Mouse (Mus musculus): ENCODE data around the gene Gm49355. TPM values are rescaled to one million over a fixed set of nuclear protein-coding genes. Genes with fewer than 3 reads are reported as not detected.

Gene Gm49355
- total RNA-seq, 1 experiment, result not detected

- in situ Hi-C loops (cut with MboI; ENCODE audit: low sequenced_read_pairs in 2 of 2, unreplicated experiment in 2 of 2), result no loop called here
- H3K9ac ChIP-seq (ENCODE audit: insufficient read depth, low read depth, low read length, poor library complexity, severe bottlenecking), result no peak overlapping the region
- no peak for TF ChIP-seq CHD2 (IDR thresholded peaks at IDR 0.05; ENCODE audit: low read depth, low read length)
- H3K9me3 ChIP-seq (ENCODE audit: control insufficient read depth, insufficient read depth, low read depth, low read length), result no peaks in the 10 kb centered on the region
- DNase-seq (ENCODE audit: low read depth, low spot score), result no peak
- H3K4me3 ChIP-seq (ENCODE audit: insufficient read depth in 1 of 2, low read depth in 1 of 2, low read length in 2 of 2, poor library complexity in 1 of 2, severe bottlenecking in 1 of 2), result peak overlapping the region; percentile 13 to 25; a peak in 2 of 4 replicates
- peaks cover 0 to 5% of the 10 kb centered on the region in 2 experiments; a peak in 1 of 4 replicates for H3K4me1 ChIP-seq (ENCODE audit: control insufficient read depth in 2 of 2, insufficient read depth in 2 of 2, low read length in 2 of 2, poor library complexity in 1 of 2)
- no peaks in the 10 kb centered on the region for H3K36me3 ChIP-seq (ENCODE audit: control insufficient read depth, insufficient read depth, low read length, poor library complexity, severe bottlenecking)
- H3K27ac ChIP-seq (ENCODE audit: insufficient read depth, low read depth, low read length, poor library complexity, severe bottlenecking), result no peak overlapping the region
These were observed 60.4 kb downstream of the Gm49355 start for GRCm38 (mm10) chr14:12344061-12344745.

- Histone ChIP-seq H3K36me3 (ENCODE audit: control insufficient read depth, insufficient read depth, low read length, poor library complexity, severe bottlenecking) (no peaks in the 10 kb centered on the region), H3K9me3 (ENCODE audit: control insufficient read depth, insufficient read depth, low read depth, low read length) (no peaks in the 10 kb centered on the region), H3K4me1 (ENCODE audit: control insufficient read depth in 2 of 2, insufficient read depth in 2 of 2, low read length in 2 of 2, poor library complexity in 1 of 2) (peaks cover 0 to 5% of the 10 kb centered on the region in 2 experiments; a peak in 1 of 4 replicates), H3K4me3 (ENCODE audit: insufficient read depth in 1 of 2, low read depth in 1 of 2, low read length in 2 of 2, poor library complexity in 1 of 2, severe bottlenecking in 1 of 2) (peak overlapping the region; percentile 13 to 25; a peak in 2 of 4 replicates), H3K9ac (ENCODE audit: insufficient read depth, low read depth, low read length, poor library complexity, severe bottlenecking) (no peak overlapping the region), H3K27ac (ENCODE audit: insufficient read depth, low read depth, low read length, poor library complexity, severe bottlenecking) (no peak overlapping the region)
- no peak for TF ChIP-seq ZNF384 (IDR thresholded peaks at IDR 0.05; ENCODE audit: low read depth, low read length)
- TF ChIP-seq MAFK (IDR thresholded peaks at IDR 0.05; ENCODE audit: insufficient read depth, low read depth, low read length), result no peak
- TF ChIP-seq CHD2 (IDR thresholded peaks at IDR 0.05; ENCODE audit: low read depth, low read length), result no peak
- TF ChIP-seq ZC3H11A (IDR thresholded peaks at IDR 0.05; ENCODE audit: borderline replicate concordance, low read depth, low read length), result no peak
- no peak for TF ChIP-seq HCFC1 (IDR thresholded peaks at IDR 0.05; ENCODE audit: borderline replicate concordance, insufficient read depth, low read length)
- no peak for DNase-seq (ENCODE audit: low read depth, low spot score)
- in situ Hi-C loops (cut with MboI; ENCODE audit: low sequenced_read_pairs in 2 of 2, unreplicated experiment in 2 of 2), result no loop called here
These were observed 61.0 kb downstream of the Gm49355 start for GRCm38 (mm10) chr14:12344746-12345240.

- Histone ChIP-seq H3K9ac (ENCODE audit: insufficient read depth, low read depth, low read length, poor library complexity, severe bottlenecking) (no peak overlapping the region; the same call in 1 of the 2 replicates), H3K27ac (ENCODE audit: insufficient read depth, low read depth, low read length, poor library complexity, severe bottlenecking) (no peak overlapping the region), H3K4me3 (ENCODE audit: insufficient read depth in 1 of 2, low read depth in 1 of 2, low read length in 2 of 2, poor library complexity in 1 of 2, severe bottlenecking in 1 of 2) (peak overlapping the region; percentile 25 to 44; a peak in 2 of 4 replicates), H3K36me3 (ENCODE audit: control insufficient read depth, insufficient read depth, low read length, poor library complexity, severe bottlenecking) (no peaks in the 10 kb centered on the region), H3K4me1 (ENCODE audit: control insufficient read depth in 2 of 2, insufficient read depth in 2 of 2, low read length in 2 of 2, poor library complexity in 1 of 2) (peaks cover 0 to 5% of the 10 kb centered on the region in 2 experiments; a peak in 1 of 4 replicates), H3K9me3 (ENCODE audit: control insufficient read depth, insufficient read depth, low read depth, low read length) (no peaks in the 10 kb centered on the region)
- no peak for DNase-seq (ENCODE audit: low read depth, low spot score)
- in situ Hi-C loops (cut with MboI; ENCODE audit: low sequenced_read_pairs in 2 of 2, unreplicated experiment in 2 of 2), result no loop called here
- TF ChIP-seq HCFC1 (IDR thresholded peaks at IDR 0.05; ENCODE audit: borderline replicate concordance, insufficient read depth, low read length), result no peak
- TF ChIP-seq ZNF384 (IDR thresholded peaks at IDR 0.05; ENCODE audit: low read depth, low read length), result no peak
- TF ChIP-seq CHD2 (IDR thresholded peaks at IDR 0.05; ENCODE audit: low read depth, low read length), result no peak
- no peak for TF ChIP-seq ZC3H11A (IDR thresholded peaks at IDR 0.05; ENCODE audit: borderline replicate concordance, low read depth, low read length)
- TF ChIP-seq MAFK (IDR thresholded peaks at IDR 0.05; ENCODE audit: insufficient read depth, low read depth, low read length), result no peak
These were observed 61.6 kb downstream of the Gm49355 start for GRCm38 (mm10) chr14:12345241-12345921.

GRCm38 (mm10) chr14:12346011-12346864 lies 62.5 kb downstream of the Gm49355 start:
- no peak for TF ChIP-seq MAFK (IDR thresholded peaks at IDR 0.05; ENCODE audit: insufficient read depth, low read depth, low read length)
- no peak for TF ChIP-seq ZC3H11A (IDR thresholded peaks at IDR 0.05; ENCODE audit: borderline replicate concordance, low read depth, low read length)
- no peak for TF ChIP-seq HCFC1 (IDR thresholded peaks at IDR 0.05; ENCODE audit: borderline replicate concordance, insufficient read depth, low read length)
- no peak for TF ChIP-seq CHD2 (IDR thresholded peaks at IDR 0.05; ENCODE audit: low read depth, low read length)
- no peak for TF ChIP-seq ZNF384 (IDR thresholded peaks at IDR 0.05; ENCODE audit: low read depth, low read length)
- no peaks in the 10 kb centered on the region for H3K9me3 ChIP-seq (ENCODE audit: control insufficient read depth, insufficient read depth, low read depth, low read length)
- no peaks in the 10 kb centered on the region for H3K36me3 ChIP-seq (ENCODE audit: control insufficient read depth, insufficient read depth, low read length, poor library complexity, severe bottlenecking)
- no peak for DNase-seq (ENCODE audit: low read depth, low spot score)
- no peak overlapping the region; the same call in 1 of the 2 replicates for H3K9ac ChIP-seq (ENCODE audit: insufficient read depth, low read depth, low read length, poor library complexity, severe bottlenecking)
- H3K4me3 ChIP-seq (ENCODE audit: insufficient read depth in 1 of 2, low read depth in 1 of 2, low read length in 2 of 2, poor library complexity in 1 of 2, severe bottlenecking in 1 of 2), result peak overlapping the region; percentile 25 to 44; a peak in 2 of 4 replicates
- H3K27ac ChIP-seq (ENCODE audit: insufficient read depth, low read depth, low read length, poor library complexity, severe bottlenecking), result no peak overlapping the region
- in situ Hi-C loops (cut with MboI; ENCODE audit: low sequenced_read_pairs in 2 of 2, unreplicated experiment in 2 of 2), result no loop called here
- peaks cover 0 to 5% of the 10 kb centered on the region in 2 experiments; a peak in 1 of 4 replicates for H3K4me1 ChIP-seq (ENCODE audit: control insufficient read depth in 2 of 2, insufficient read depth in 2 of 2, low read length in 2 of 2, poor library complexity in 1 of 2)
